Mouse (Mus musculus): ENCODE results near the gene Gm21985. TPM values are rescaled to one million over a fixed set of nuclear protein-coding genes. Genes with fewer than 3 reads are reported as not detected.

Gene Gm21985
- polyA plus RNA-seq, 1 experiment from 2014 or later = not detected

Other genes with a start within 250 kb of the Gm21985 start
- gene Olfr1311, start 241.9 kb upstream of the Gm21985 start, polyA plus RNA-seq (2015; fragmentation: Nextera tagmentation; extraction: Ambion mirVana) = not detected in 2 replicates
- gene Olfr1312, start 216.1 kb upstream of the Gm21985 start, polyA plus RNA-seq (2015; fragmentation: Nextera tagmentation; extraction: Ambion mirVana) = not detected in 2 replicates
- gene Olfr1313, start 188.5 kb upstream of the Gm21985 start, polyA plus RNA-seq (2015; fragmentation: Nextera tagmentation; extraction: Ambion mirVana) = not detected in 2 replicates
- gene Olfr1314, start 169.5 kb upstream of the Gm21985 start, polyA plus RNA-seq (2015; fragmentation: Nextera tagmentation; extraction: Ambion mirVana) = not detected in 2 replicates
- gene Olfr1315-ps1, start 150.9 kb upstream of the Gm21985 start, polyA plus RNA-seq (2015; fragmentation: Nextera tagmentation; extraction: Ambion mirVana) = not detected in 2 replicates
- not detected in 2 replicates for gene Olfr1316, start 131.3 kb upstream of the Gm21985 start, polyA plus RNA-seq (2015; fragmentation: Nextera tagmentation; extraction: Ambion mirVana)
- gene Olfr1317, start 126.0 kb upstream of the Gm21985 start, polyA plus RNA-seq (2015; fragmentation: Nextera tagmentation; extraction: Ambion mirVana) = not detected in 2 replicates
- not detected in 2 replicates for gene Olfr1318, start 112.1 kb upstream of the Gm21985 start, polyA plus RNA-seq (2015; fragmentation: Nextera tagmentation; extraction: Ambion mirVana)
- 22.8 and 23.8 TPM in 2 replicates for gene Lpcat4, start 26.8 kb upstream of the Gm21985 start, polyA plus RNA-seq (2015; fragmentation: Nextera tagmentation; extraction: Ambion mirVana)
- not detected in 2 replicates for gene Nutm1, start 7.0 kb upstream of the Gm21985 start, polyA plus RNA-seq (2015; fragmentation: Nextera tagmentation; extraction: Ambion mirVana)
- 256 and 271 TPM in 2 replicates for gene Nop10, start 4.4 kb upstream of the Gm21985 start, polyA plus RNA-seq (2015; fragmentation: Nextera tagmentation; extraction: Ambion mirVana)
- 13.8 TPM in 2 replicates for gene Slc12a6, start 489 bp upstream of the Gm21985 start, polyA plus RNA-seq (2015; fragmentation: Nextera tagmentation; extraction: Ambion mirVana)
- gene Emc4, start 101.7 kb downstream of the Gm21985 start, polyA plus RNA-seq (2015; fragmentation: Nextera tagmentation; extraction: Ambion mirVana) = 109 and 113 TPM in 2 replicates
- gene Katnbl1, start 112.9 kb downstream of the Gm21985 start, polyA plus RNA-seq (2015; fragmentation: Nextera tagmentation; extraction: Ambion mirVana) = 35.2 and 43.0 TPM in 2 replicates
- 19.6 and 20.6 TPM in 2 replicates for gene Emc7, start 188.7 kb downstream of the Gm21985 start, polyA plus RNA-seq (2015; fragmentation: Nextera tagmentation; extraction: Ambion mirVana)
- 0.09 TPM in 1 of 2 replicates, not detected in the other for gene Chrm5, start 214.5 kb downstream of the Gm21985 start, polyA plus RNA-seq (2015; fragmentation: Nextera tagmentation; extraction: Ambion mirVana)
- 8.4 and 11.9 TPM in 2 replicates for gene Aven, start 226.7 kb downstream of the Gm21985 start, polyA plus RNA-seq (2015; fragmentation: Nextera tagmentation; extraction: Ambion mirVana)